Mouse (Mus musculus): ENCODE data around the gene Zzz3. TPM values are rescaled to one million over a fixed set of nuclear protein-coding genes. Genes with fewer than 3 reads are reported as not detected.

The Zzz3 gene
- polyA plus RNA-seq, 2 experiments, result 7.8 to 17.0 TPM

- H3K9me3 ChIP-seq (ENCODE audit: control insufficient read depth, low read length), result no peaks in the 10 kb centered on the region
- no peaks in the 10 kb centered on the region for H3K36me3 ChIP-seq (replicated peaks; ENCODE audit: control insufficient read depth, insufficient read depth, low read depth)
- peaks cover 38 to 49% of the 10 kb centered on the region in 2 experiments for H3K4me1 ChIP-seq (replicated peaks; ENCODE audit: control insufficient read depth in 2 of 2, insufficient read depth in 2 of 2, low read length in 1 of 2)
- TF ChIP-seq CTCF (IDR thresholded peaks at IDR 0.05; ENCODE audit: low read depth) (no peak), EP300 (IDR thresholded peaks at IDR 0.05; ENCODE audit: low read depth) (no peak)
- WGBS (ENCODE audit: insufficient replicate concordance), result 7% methylated on average over 4 of the region's 4 CpGs
- no peak overlapping the region for H3K9ac ChIP-seq (replicated peaks)
- H3K27me3 ChIP-seq (ENCODE audit: control insufficient read depth, insufficient read depth, low read length), result no peaks in the 10 kb centered on the region
- H3K4me2 ChIP-seq (ENCODE audit: low read depth), result peak overlapping the region; percentile 15; the same call in 1 of the 2 replicates
- ATAC-seq (ENCODE audit: insufficient read depth) (peak; percentile 22; the same call in 1 of the 2 replicates), DNase-seq (ENCODE audit: low read depth in 3 of 3, low spot score in 3 of 3) (no peak)
- no peak overlapping the region for H3K27ac ChIP-seq
- no peak overlapping the region for H3K4me3 ChIP-seq (ENCODE audit: insufficient read depth in 1 of 2, low read depth in 2 of 2, low read length in 2 of 2)
These were observed 10.8 kb downstream of the Zzz3 start for GRCm38 (mm10) chr3:152405978-152406640.

- H3K4me3 ChIP-seq (ENCODE audit: insufficient read depth in 1 of 2, low read depth in 2 of 2, low read length in 2 of 2), result no peak overlapping the region
- H3K36me3 ChIP-seq (replicated peaks; ENCODE audit: control insufficient read depth, insufficient read depth, low read depth), result no peaks in the 10 kb centered on the region
- H3K27me3 ChIP-seq (ENCODE audit: control insufficient read depth, insufficient read depth, low read length), result no peaks in the 10 kb centered on the region
- H3K27ac ChIP-seq, result no peak overlapping the region
- DNase-seq (ENCODE audit: low read depth in 3 of 3, low spot score in 3 of 3) (no peak), ATAC-seq (ENCODE audit: insufficient read depth) (peak; percentile 13; the same call in 1 of the 2 replicates)
- H3K9me3 ChIP-seq (ENCODE audit: control insufficient read depth, low read length), result no peaks in the 10 kb centered on the region
- no peak overlapping the region for H3K4me2 ChIP-seq (ENCODE audit: low read depth)
- no peak overlapping the region for H3K9ac ChIP-seq (replicated peaks)
- TF ChIP-seq CTCF (IDR thresholded peaks at IDR 0.05; ENCODE audit: low read depth) (no peak), EP300 (IDR thresholded peaks at IDR 0.05; ENCODE audit: low read depth) (no peak)
- peaks cover 10 to 20% of the 10 kb centered on the region in 2 experiments for H3K4me1 ChIP-seq (replicated peaks; ENCODE audit: control insufficient read depth in 2 of 2, insufficient read depth in 2 of 2, low read length in 1 of 2)
- 47% methylated on average over 7 of the region's 7 CpGs for WGBS (ENCODE audit: insufficient replicate concordance)
These were observed 15.8 kb downstream of the Zzz3 start for GRCm38 (mm10) chr3:152410980-152411551.

- H3K4me1 ChIP-seq (replicated peaks; ENCODE audit: control insufficient read depth in 2 of 2, insufficient read depth in 2 of 2, low read length in 1 of 2), result peaks cover 7 to 12% of the 10 kb centered on the region in 2 experiments
- H3K27ac ChIP-seq, result no peak overlapping the region
- no peak overlapping the region for H3K9ac ChIP-seq (replicated peaks)
- DNase-seq (ENCODE audit: low read depth in 3 of 3, low spot score in 3 of 3), result no peak
- no peaks in the 10 kb centered on the region for H3K36me3 ChIP-seq (replicated peaks; ENCODE audit: control insufficient read depth, insufficient read depth, low read depth)
- H3K4me2 ChIP-seq (ENCODE audit: low read depth), result no peak overlapping the region
- H3K4me3 ChIP-seq (ENCODE audit: insufficient read depth in 1 of 2, low read depth in 2 of 2, low read length in 2 of 2), result no peak overlapping the region
- 60% methylated on average over 4 of the region's 4 CpGs for WGBS (ENCODE audit: insufficient replicate concordance)
- no peaks in the 10 kb centered on the region for H3K27me3 ChIP-seq (ENCODE audit: control insufficient read depth, insufficient read depth, low read length)
- H3K9me3 ChIP-seq (ENCODE audit: control insufficient read depth, low read length), result no peaks in the 10 kb centered on the region
- TF ChIP-seq EP300 (IDR thresholded peaks at IDR 0.05; ENCODE audit: low read depth), result no peak
- no peak for TF ChIP-seq CTCF (IDR thresholded peaks at IDR 0.05; ENCODE audit: low read depth)
- ATAC-seq (ENCODE audit: insufficient read depth), result no peak
These were observed 17.1 kb downstream of the Zzz3 start for GRCm38 (mm10) chr3:152412362-152412761.

- Histone ChIP-seq H3K4me1 (replicated peaks; ENCODE audit: control insufficient read depth in 2 of 2, insufficient read depth in 2 of 2, low read length in 1 of 2) (no peaks in the 10 kb centered on the region), H3K27me3 (ENCODE audit: control insufficient read depth, insufficient read depth, low read length) (no peaks in the 10 kb centered on the region), H3K4me2 (ENCODE audit: low read depth) (no peak overlapping the region), H3K27ac (no peak overlapping the region), H3K9ac (replicated peaks) (no peak overlapping the region), H3K9me3 (ENCODE audit: control insufficient read depth, low read length) (no peaks in the 10 kb centered on the region), H3K4me3 (ENCODE audit: insufficient read depth in 1 of 2, low read depth in 2 of 2, low read length in 2 of 2) (no peak overlapping the region), H3K36me3 (replicated peaks; ENCODE audit: control insufficient read depth, insufficient read depth, low read depth) (peaks cover 11% of the 10 kb centered on the region)
- WGBS (ENCODE audit: insufficient replicate concordance), result 81% methylated on average over 8 of the region's 8 CpGs
- no peak for DNase-seq (ENCODE audit: low read depth in 3 of 3, low spot score in 3 of 3)
- no peak for TF ChIP-seq EP300 (IDR thresholded peaks at IDR 0.05; ENCODE audit: low read depth)
- no peak for TF ChIP-seq CTCF (IDR thresholded peaks at IDR 0.05; ENCODE audit: low read depth)
- no peak for ATAC-seq (ENCODE audit: insufficient read depth)
These were observed 33.7 kb downstream of the Zzz3 start for GRCm38 (mm10) chr3:152428925-152429324.

GRCm38 (mm10) chr3:152432677-152433076, 37.4 kb downstream of the Zzz3 start:
- Histone ChIP-seq H3K27ac (no peak overlapping the region), H3K9me3 (ENCODE audit: control insufficient read depth, low read length) (no peaks in the 10 kb centered on the region), H3K4me2 (ENCODE audit: low read depth) (no peak overlapping the region), H3K36me3 (replicated peaks; ENCODE audit: control insufficient read depth, insufficient read depth, low read depth) (peaks cover 5% of the 10 kb centered on the region), H3K4me3 (ENCODE audit: insufficient read depth in 1 of 2, low read depth in 2 of 2, low read length in 2 of 2) (no peak overlapping the region), H3K9ac (replicated peaks) (no peak overlapping the region), H3K4me1 (replicated peaks; ENCODE audit: control insufficient read depth in 2 of 2, insufficient read depth in 2 of 2, low read length in 1 of 2) (peaks cover 2% of the 10 kb centered on the region in 2 experiments; a peak in 2 of 4 replicates), H3K27me3 (ENCODE audit: control insufficient read depth, insufficient read depth, low read length) (no peaks in the 10 kb centered on the region)
- WGBS (ENCODE audit: insufficient replicate concordance), result 78% methylated on average over 7 of the region's 7 CpGs
- no peak for TF ChIP-seq EP300 (IDR thresholded peaks at IDR 0.05; ENCODE audit: low read depth)
- no peak for TF ChIP-seq CTCF (IDR thresholded peaks at IDR 0.05; ENCODE audit: low read depth)
- no peak for ATAC-seq (ENCODE audit: insufficient read depth)
- no peak for DNase-seq (ENCODE audit: low read depth in 3 of 3, low spot score in 3 of 3)
